Mouse (Mus musculus) megakaryocyte, embryonic 14.5 days (primary cell): ENCODE results near the gene Ap3s2. TPM values are rescaled to one million over a fixed set of nuclear protein-coding genes. Genes with fewer than 3 reads are reported as not detected.

Source experiments
- H3K27me3 ChIP-seq: replicated peaks from 2 replicates; pipeline ENCODE3; 2012; ENCODE audit warnings: inconsistent platforms
- H3K36me3 ChIP-seq: replicated peaks from 2 replicates; pipeline ENCODE3; 2012; ENCODE audit warnings: low read length, inconsistent platforms, mixed read lengths
- H3K4me1 ChIP-seq: 2 replicates; pipeline ENCODE4 v1.6.1; 2012; ENCODE audit warnings: inconsistent platforms
- H3K4me3 ChIP-seq: replicated peaks from 2 replicates; pipeline ENCODE3; 2012; ENCODE audit warnings: moderate library complexity, mild to moderate bottlenecking, inconsistent platforms
- H3K9me3 ChIP-seq: 2 replicates; pipeline ENCODE4 v1.6.1; 2012; ENCODE audit warnings: inconsistent platforms
- FLI1 ChIP-seq: IDR thresholded peaks from 2 replicates; pipeline ENCODE4 v1.6.1; 2012; ENCODE audit warnings: low read length, inconsistent platforms, mixed read lengths
- GATA1 ChIP-seq: IDR thresholded peaks from 3 replicates; pipeline ENCODE4 v1.6.1; 2012; ENCODE audit warnings: mixed read lengths, low read length, inconsistent platforms, borderline replicate concordance
- polyA plus RNA-seq: library from polyadenylated mRNA; stranded (reverse); fragments of >175 nt; gene quantifications from 2 replicates; pipeline ENCODE4 v1.2.3, GENCODE M21; 2012; ENCODE audit warnings: low replicate concordance; ENCODE audit not compliant: insufficient read depth

The Ap3s2 gene
- polyA plus RNA-seq, 1 experiment: 5.0 TPM

- Histone ChIP-seq H3K27me3 (peaks cover 63% of the 10 kb centered on the region), H3K36me3 (no peaks in the 10 kb centered on the region), H3K9me3 (no peaks in the 10 kb centered on the region), H3K4me3 (no peak overlapping the region), H3K4me1 (peaks cover 9% of the 10 kb centered on the region; the same call in 1 of the 2 replicates)
- no peak for TF ChIP-seq FLI1
- TF ChIP-seq GATA1: no peak
Measured at GRCm38 (mm10) chr7:79869072-79869719, 51.3 kb downstream of the Ap3s2 start.

GRCm38 (mm10) chr7:79868475-79868874 is 52.0 kb downstream of the Ap3s2 start:
- Histone ChIP-seq H3K36me3 (no peaks in the 10 kb centered on the region), H3K27me3 (peaks cover 56% of the 10 kb centered on the region), H3K4me3 (no peak overlapping the region), H3K9me3 (no peaks in the 10 kb centered on the region), H3K4me1 (peaks cover 9% of the 10 kb centered on the region; the same call in 1 of the 2 replicates)
- TF ChIP-seq FLI1 (no peak), GATA1 (no peak)

GRCm38 (mm10) chr7:79867861-79868260 is 52.6 kb downstream of the Ap3s2 start:
- Histone ChIP-seq H3K9me3 (no peaks in the 10 kb centered on the region), H3K4me3 (no peak overlapping the region), H3K36me3 (no peaks in the 10 kb centered on the region), H3K4me1 (peaks cover 9% of the 10 kb centered on the region; the same call in 1 of the 2 replicates), H3K27me3 (peaks cover 58% of the 10 kb centered on the region)
- no peak for TF ChIP-seq GATA1
- TF ChIP-seq FLI1: no peak

GRCm38 (mm10) chr7:79866294-79867000 is 54.0 kb downstream of the Ap3s2 start:
- H3K27me3 ChIP-seq: peaks cover 57% of the 10 kb centered on the region
- no peak overlapping the region for H3K4me3 ChIP-seq
- TF ChIP-seq FLI1 (no peak), GATA1 (no peak)
- no peaks in the 10 kb centered on the region for H3K36me3 ChIP-seq
- H3K9me3 ChIP-seq: no peaks in the 10 kb centered on the region
- H3K4me1 ChIP-seq: 0 out of 2 replicates have a peak, but pooled peaks cover 3% of the 10 kb centered on the region

- Histone ChIP-seq H3K9me3 (no peaks in the 10 kb centered on the region), H3K4me3 (no peak overlapping the region), H3K27me3 (peaks cover 54% of the 10 kb centered on the region), H3K36me3 (no peaks in the 10 kb centered on the region), H3K4me1 (peaks cover 22% of the 10 kb centered on the region)
- TF ChIP-seq GATA1 (no peak), FLI1 (no peak)
Measured at GRCm38 (mm10) chr7:79861794-79862193, 58.7 kb downstream of the Ap3s2 start.

GRCm38 (mm10) chr7:79860811-79861210 is 59.6 kb downstream of the Ap3s2 start, which contains the start of gene Anpep:
Anpep (minus strand) TSS chr7:79861059.
- TF ChIP-seq GATA1 (no peak), FLI1 (no peak)
- Histone ChIP-seq H3K4me3 (no peak within 1 kb of the TSS), H3K4me1 (peaks cover 22% of the 10 kb centered on the region)

GRCm38 (mm10) chr7:79858956-79859630 is 61.4 kb downstream of the Ap3s2 start:
- Histone ChIP-seq H3K4me1 (peaks cover 22% of the 10 kb centered on the region), H3K9me3 (no peaks in the 10 kb centered on the region), H3K27me3 (peaks cover 58% of the 10 kb centered on the region), H3K36me3 (no peaks in the 10 kb centered on the region), H3K4me3 (peak overlapping the region; percentile 72)
- no peak for TF ChIP-seq FLI1
- TF ChIP-seq GATA1: no peak

More at GRCm38 (mm10) chr7:79860811-79861210, 59.6 kb downstream of the Ap3s2 start, which contains the start of gene Anpep:
- Histone ChIP-seq H3K36me3 (no peaks in the 10 kb centered on the region), H3K27me3 (peaks cover 53% of the 10 kb centered on the region), H3K9me3 (no peaks in the 10 kb centered on the region)

- H3K4me3 ChIP-seq: no peak overlapping the region
- peaks cover 61% of the 10 kb centered on the region for H3K27me3 ChIP-seq
- no peaks in the 10 kb centered on the region for H3K9me3 ChIP-seq
- no peaks in the 10 kb centered on the region for H3K36me3 ChIP-seq
- H3K4me1 ChIP-seq: peaks cover 22% of the 10 kb centered on the region
- TF ChIP-seq FLI1: no peak
- no peak for TF ChIP-seq GATA1
Measured at GRCm38 (mm10) chr7:79858202-79858934, 62.1 kb downstream of the Ap3s2 start.

- Histone ChIP-seq H3K27me3 (peaks cover 50% of the 10 kb centered on the region), H3K4me1 (peaks cover 22% of the 10 kb centered on the region), H3K4me3 (no peak overlapping the region), H3K36me3 (no peaks in the 10 kb centered on the region), H3K9me3 (no peaks in the 10 kb centered on the region)
- TF ChIP-seq GATA1 (no peak), FLI1 (no peak)
Measured at GRCm38 (mm10) chr7:79856305-79856704, 64.1 kb downstream of the Ap3s2 start.
